ENCODE assay signal across 15 mouse cellular contexts in genomic region chr9:108999167-108999526, GRCm38 (mm10). TPM values are rescaled to one million over a fixed set of nuclear protein-coding genes. Genes with fewer than 3 reads are reported as not detected.
DNase-seq lines count a peak whose midpoint lies in the region; ATAC-seq lines count a peak whose summit lies in the region.
"Had no signal": no experiment of that assay in that cellular context is flagged by ENCODE, and none has a peak within 500 bp of the region (broad histone marks: within the 10 kb centered on the region; RNA-seq: fewer than 3 reads in every experiment).

No protein-coding gene starts in this region.

- no peak overlapping the region for H3K4me2 ChIP-seq in intestine, embryonic 16.5 days (ENCODE audit: low read depth, low read length)
- H3K4me2 ChIP-seq in intestine, embryonic 15.5 days (replicated peaks) = no peak overlapping the region
- H3K4me2 ChIP-seq: embryonic facial prominence, embryonic 13.5 days; liver, embryonic 13.5 days; midbrain, embryonic 12.5 days had no signal

- no peaks in the 10 kb centered on the region for H3K36me3 ChIP-seq in intestine, embryonic 16.5 days (ENCODE audit: control insufficient read depth, insufficient read depth, low read length)
- no peaks in the 10 kb centered on the region for H3K36me3 ChIP-seq in intestine, embryonic 15.5 days
- no peaks in the 10 kb centered on the region for H3K36me3 ChIP-seq in splenic B cell, adult 2 months (ENCODE audit: control insufficient read depth, insufficient read depth, low read length, poor library complexity, severe bottlenecking)
- H3K36me3 ChIP-seq: liver, embryonic 13.5 days; midbrain, embryonic 12.5 days had no signal

- H3K27ac ChIP-seq in intestine, embryonic 16.5 days (ENCODE audit: low read length) = 0 out of 2 replicates have a peak overlapping the region, but pooled peaks have one; percentile 4
- H3K27ac ChIP-seq in intestine, embryonic 15.5 days = no peak overlapping the region
- H3K27ac ChIP-seq in brown adipose tissue, adult 24 weeks (replicated peaks; ENCODE audit: low read depth, low read length) = peak overlapping the region; percentile 75; the same call in 1 of the 2 replicates
- H3K27ac ChIP-seq: embryonic facial prominence, embryonic 13.5 days; liver, embryonic 13.5 days; midbrain, embryonic 12.5 days had no signal

- DNase-seq in right cerebral cortex, postnatal 14 days = peak; percentile 22
- DNase-seq in right cerebral cortex, postnatal 4 days = no peak
- peak; percentile 53 for DNase-seq in splenic B cell, adult 2 months (ENCODE audit: low read depth, low spot score)
- no peak for DNase-seq in gastrocnemius, postnatal 14 days
- no peak for DNase-seq in kidney, postnatal 4 days
- DNase-seq: kidney, postnatal 25 days; liver, embryonic 13.5 days; right cerebral cortex, adult 18-20 months had no signal

- H3K4me3 ChIP-seq in intestine, embryonic 16.5 days (ENCODE audit: low read length) = no peak overlapping the region
- no peak overlapping the region for H3K4me3 ChIP-seq in intestine, embryonic 15.5 days (replicated peaks)
- no peak overlapping the region for H3K4me3 ChIP-seq in brown adipose tissue, adult 24 weeks (ENCODE audit: insufficient read depth, low read depth, low read length)
- H3K4me3 ChIP-seq: embryonic facial prominence, embryonic 13.5 days; liver, embryonic 13.5 days; midbrain, embryonic 12.5 days had no signal

- H3K27me3 ChIP-seq in intestine, embryonic 16.5 days (replicated peaks; ENCODE audit: control insufficient read depth, insufficient read depth, low read length) = no peaks in the 10 kb centered on the region
- H3K27me3 ChIP-seq in intestine, embryonic 15.5 days (replicated peaks) = no peaks in the 10 kb centered on the region
- no peaks in the 10 kb centered on the region for H3K27me3 ChIP-seq in splenic B cell, adult 2 months (ENCODE audit: control insufficient read depth, insufficient read depth, low read length, poor library complexity, severe bottlenecking)
- H3K27me3 ChIP-seq: embryonic facial prominence, embryonic 13.5 days; liver, embryonic 13.5 days; midbrain, embryonic 12.5 days had no signal

- H3K9me3 ChIP-seq in intestine, embryonic 16.5 days (ENCODE audit: control insufficient read depth, low read length) = no peaks in the 10 kb centered on the region
- no peaks in the 10 kb centered on the region for H3K9me3 ChIP-seq in intestine, embryonic 15.5 days
- H3K9me3 ChIP-seq: embryonic facial prominence, embryonic 13.5 days; liver, embryonic 13.5 days; midbrain, embryonic 12.5 days had no signal

- peaks cover 22% of the 10 kb centered on the region for H3K4me1 ChIP-seq in intestine, embryonic 16.5 days (ENCODE audit: control insufficient read depth, insufficient read depth, low read length)
- peaks cover 10% of the 10 kb centered on the region for H3K4me1 ChIP-seq in intestine, embryonic 15.5 days (replicated peaks)
- no peaks in the 10 kb centered on the region for H3K4me1 ChIP-seq in brown adipose tissue, adult 24 weeks (ENCODE audit: control insufficient read depth, insufficient read depth, insufficient read length, low read length)

- ATAC-seq in intestine, embryonic 16.5 days = no peak
- no peak for ATAC-seq in intestine, embryonic 15.5 days

- intact Hi-C loops in gastrocnemius, postnatal 14 days (cut with DNase I; ENCODE audit: low total_unique reads) = no loop called here

- 81% methylated on average over 4 of the region's 4 CpGs for WGBS in intestine, embryonic 16.5 days
- WGBS in intestine, embryonic 15.5 days = 83% methylated on average over 4 of the region's 4 CpGs

- peak overlapping the region; percentile 42; the same call in 1 of the 2 replicates for H3K9ac ChIP-seq in intestine, embryonic 16.5 days (ENCODE audit: low read depth, low read length)
- H3K9ac ChIP-seq in intestine, embryonic 15.5 days = no peak overlapping the region
- H3K9ac ChIP-seq: embryonic facial prominence, embryonic 13.5 days; forebrain, postnatal 0 days; liver, embryonic 13.5 days; midbrain, embryonic 12.5 days had no signal

RNA-seq across cellular contexts. Expression of gene Pfkfb4, which starts 7.6 kb away (rescaled TPM):
- 15.1 and 21.7 TPM in 2 replicates for polyA plus RNA-seq in intestine, embryonic 16.5 days (2015; fragmentation: Nextera tagmentation; extraction: Ambion mirVana)
- 11.5 and 17.0 TPM in 2 replicates for polyA plus RNA-seq in intestine, embryonic 15.5 days (2015; fragmentation: Nextera tagmentation; extraction: Ambion mirVana)
- 3.4 and 3.8 TPM in 2 replicates for polyA plus RNA-seq in brown adipose tissue, adult 24 weeks (2012; ENCODE audit: insufficient read depth, insufficient read length, missing spikeins)
- 10 to 100 TPM; 31.0 to 31.6 TPM for total RNA-seq in gastrocnemius, postnatal 14 days (2021)

RNA-seq across cellular contexts. Expression of gene Ucn2, which starts 13.3 kb away (rescaled TPM):
- not detected in 2 replicates for polyA plus RNA-seq in intestine, embryonic 16.5 days (2015; fragmentation: Nextera tagmentation; extraction: Ambion mirVana)
- not detected in 2 replicates for polyA plus RNA-seq in intestine, embryonic 15.5 days (2015; fragmentation: Nextera tagmentation; extraction: Ambion mirVana)
- not detected in 2 replicates for polyA plus RNA-seq in brown adipose tissue, adult 24 weeks (2012; ENCODE audit: insufficient read depth, insufficient read length, missing spikeins)
- total RNA-seq in gastrocnemius, postnatal 14 days (2021) = under 1 TPM; 0.40 to 0.53 TPM
- total RNA-seq: forebrain, postnatal 0 days had no signal
- polyA plus RNA-seq: forebrain, postnatal 0 days; heart, postnatal 0 days; liver, embryonic 13.5 days; midbrain, embryonic 12.5 days had no signal

RNA-seq across cellular contexts. Expression of gene Shisa5, which starts 39.2 kb away (rescaled TPM):
- 162 and 184 TPM in 2 replicates for polyA plus RNA-seq in intestine, embryonic 16.5 days (2015; fragmentation: Nextera tagmentation; extraction: Ambion mirVana)
- polyA plus RNA-seq in intestine, embryonic 15.5 days (2015; fragmentation: Nextera tagmentation; extraction: Ambion mirVana) = 112 and 121 TPM in 2 replicates
- 30.4 and 48.6 TPM in 2 replicates for polyA plus RNA-seq in brown adipose tissue, adult 24 weeks (2012; ENCODE audit: insufficient read depth, insufficient read length, missing spikeins)
- 10 to 100 TPM; 24.4 to 26.3 TPM for total RNA-seq in gastrocnemius, postnatal 14 days (2021)

RNA-seq across cellular contexts. Expression of gene Col7a1, which starts 45.8 kb away (rescaled TPM):
- polyA plus RNA-seq in intestine, embryonic 16.5 days (2015; fragmentation: Nextera tagmentation; extraction: Ambion mirVana) = 0.99 and 1.2 TPM in 2 replicates
- 0.85 and 2.4 TPM in 2 replicates for polyA plus RNA-seq in intestine, embryonic 15.5 days (2015; fragmentation: Nextera tagmentation; extraction: Ambion mirVana)
- polyA plus RNA-seq in brown adipose tissue, adult 24 weeks (2012; ENCODE audit: insufficient read depth, insufficient read length, missing spikeins) = 0.21 and 1.1 TPM in 2 replicates
- total RNA-seq in gastrocnemius, postnatal 14 days (2021) = 1 to 10 TPM; 2.7 to 3.7 TPM

Comparison
In these comparisons a context has a peak if more than half of its experiments do, and no peak if none do; other contexts are left out.
1. DNase-seq: peak in right cerebral cortex, postnatal 14 days (single experiment) and splenic B cell, adult 2 months (single experiment); none in right cerebral cortex, postnatal 4 days (single experiment), gastrocnemius, postnatal 14 days (single experiment) and kidney, postnatal 4 days (0 of 2).